Mouse (Mus musculus): ENCODE data around the gene Ube2g1.
A peak's percentile ranks its signal among the peaks of the same experiment; 100 is the strongest.
"Not testable (repeated sequence)": the region's sequence is repeated elsewhere in the genome, so short reads cannot be mapped to it uniquely, and the experiment has no call there.

Ube2g1 gene

DNA sequence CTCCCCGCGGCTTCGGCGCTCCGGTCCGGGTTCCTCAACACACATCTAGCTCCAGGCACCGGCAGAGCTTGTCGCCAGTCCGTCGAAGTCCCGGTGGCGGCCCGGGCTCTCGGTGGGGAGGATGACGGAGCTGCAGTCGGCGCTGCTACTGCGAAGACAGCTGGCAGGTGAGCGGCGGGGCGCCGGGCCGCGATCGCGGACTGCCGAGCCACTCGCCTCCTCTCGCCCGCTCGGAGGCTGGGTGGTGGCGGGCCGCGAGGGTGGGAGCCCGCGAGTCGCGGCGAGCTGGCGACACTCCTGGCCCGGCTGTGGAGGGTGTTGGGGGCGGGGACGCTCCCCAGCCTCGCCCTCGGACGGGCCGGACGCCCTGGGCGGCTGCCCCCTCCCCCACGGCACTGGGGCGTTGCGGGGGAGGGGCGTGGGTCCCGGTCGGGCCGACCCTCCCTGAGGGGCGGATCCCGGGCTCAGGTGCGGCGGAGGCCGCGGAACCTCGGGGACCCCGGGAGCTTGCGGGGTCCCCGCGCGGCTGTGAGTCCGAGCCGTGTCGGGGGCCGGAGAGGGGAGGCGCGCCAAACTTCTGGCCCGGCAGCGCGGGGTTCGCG is 487 bp downstream of the Ube2g1 start:
- peak; percentile 59 for DNase-seq (ENCODE audit: low read depth)

DNA sequence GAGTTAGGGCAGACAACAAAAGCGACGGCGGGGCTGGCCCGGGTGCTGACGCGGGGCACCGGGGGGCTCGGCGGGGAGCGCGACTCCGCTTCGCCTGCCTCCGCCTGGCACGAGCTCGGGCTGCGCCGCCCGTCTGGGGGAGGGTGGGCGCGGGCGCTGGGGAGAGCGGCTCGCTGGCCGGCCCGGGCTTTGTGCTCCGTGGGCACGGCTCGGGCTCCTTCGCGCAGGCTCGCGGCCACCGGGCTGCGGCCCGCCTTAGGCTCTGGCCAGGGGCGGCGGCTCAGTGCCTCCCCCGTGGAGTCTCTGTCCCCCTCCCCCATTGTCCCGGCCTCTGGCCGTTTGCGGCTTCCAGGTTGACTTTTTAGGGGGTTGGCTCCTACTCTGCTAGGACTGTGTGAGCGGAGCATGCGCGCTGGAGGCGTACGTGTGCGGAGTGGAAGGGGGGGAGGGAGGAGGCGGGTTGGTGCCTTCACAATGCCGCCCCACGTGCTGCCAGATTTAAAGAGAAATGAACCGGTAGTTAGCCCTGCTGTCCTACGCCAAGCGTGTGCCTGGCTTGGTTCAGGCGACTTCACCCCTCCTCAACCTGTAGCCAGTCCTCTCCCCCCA is 1.1 kb downstream of the Ube2g1 start:
- peak; percentile 98 for DNase-seq (ENCODE audit: low read depth)

DNA sequence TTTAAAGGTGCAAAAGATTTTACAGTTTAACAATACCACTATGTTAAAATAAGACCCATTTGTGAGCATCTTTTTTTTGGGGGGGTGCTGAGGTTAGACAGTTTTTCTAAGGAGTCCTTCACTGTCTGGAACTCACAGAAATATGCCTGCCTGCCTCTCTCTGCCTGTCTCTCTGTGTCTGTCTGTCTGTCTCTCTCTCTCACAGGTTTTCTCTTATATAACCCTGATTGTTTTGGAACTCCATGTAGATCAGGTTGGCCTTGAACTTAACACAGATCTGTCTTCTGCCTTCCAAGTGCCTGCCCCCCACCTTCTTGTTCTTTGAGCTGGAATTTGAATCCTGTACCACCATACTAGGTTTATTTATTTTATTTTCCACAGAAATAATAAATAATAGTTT is 2.2 kb downstream of the Ube2g1 start:
- no peak for DNase-seq (ENCODE audit: low read depth)

DNA sequence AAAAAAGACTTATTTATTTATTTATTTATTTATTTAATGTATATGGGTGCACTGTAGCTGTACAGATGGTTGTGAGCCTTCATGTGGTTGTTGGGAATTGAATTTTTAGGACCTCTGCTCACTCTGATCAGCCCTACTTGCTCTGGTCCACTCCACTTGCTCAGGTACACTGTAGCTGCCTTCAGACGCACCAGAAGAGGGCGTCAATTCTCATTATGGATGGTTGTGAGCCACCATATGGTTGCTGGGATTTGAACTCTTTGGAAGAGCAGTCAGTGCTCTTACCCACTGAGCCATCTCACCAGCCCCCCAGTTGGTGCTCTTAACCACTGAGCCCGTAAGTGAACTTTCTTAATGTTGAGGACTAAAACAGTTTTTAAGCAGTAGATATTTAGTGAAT is 7.3 kb downstream of the Ube2g1 start:
- DNase-seq (ENCODE audit: low read depth): not testable (repeated sequence)

DNA sequence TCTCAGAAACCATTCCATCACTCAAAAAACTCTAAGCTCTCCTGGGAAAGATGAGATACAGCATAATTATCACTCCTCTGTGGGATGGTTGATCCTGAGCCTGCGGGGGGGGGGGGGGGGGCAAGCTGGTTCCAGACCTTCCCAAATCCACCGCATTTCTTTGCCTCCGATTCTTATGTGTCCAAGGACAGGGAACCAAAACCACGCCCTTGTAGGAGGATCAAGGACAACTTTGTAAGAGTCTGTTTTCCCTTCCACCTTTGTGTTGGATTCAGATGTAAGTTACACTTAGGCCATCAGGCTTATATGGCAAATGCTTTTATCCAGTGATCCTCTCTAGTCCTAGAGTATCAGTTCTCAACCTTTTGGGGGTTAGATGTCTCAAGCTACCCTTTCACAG is 8.8 kb downstream of the Ube2g1 start:
- DNase-seq (ENCODE audit: low read depth): no peak

DNA sequence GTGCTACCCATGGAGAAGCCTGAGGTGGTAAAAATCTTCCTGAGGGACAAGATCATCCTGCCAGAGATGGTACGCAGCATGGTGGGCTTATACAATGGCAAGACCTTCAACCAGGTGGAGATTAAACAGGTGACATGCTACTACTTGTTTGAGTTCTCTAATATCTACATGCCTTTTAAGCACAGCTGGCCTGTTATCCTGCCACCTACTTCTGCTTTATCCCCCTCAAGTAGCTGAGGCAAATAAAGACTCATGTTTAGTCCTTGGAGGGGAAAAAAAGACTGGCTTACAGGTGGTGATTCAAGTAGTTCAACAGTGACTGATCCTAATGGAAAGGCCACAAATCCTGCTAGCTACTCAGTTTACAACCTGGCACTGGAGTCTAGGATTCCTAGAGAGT is 11.4 kb downstream of the Ube2g1 start:
- DNase-seq (ENCODE audit: low read depth): no peak

DNA sequence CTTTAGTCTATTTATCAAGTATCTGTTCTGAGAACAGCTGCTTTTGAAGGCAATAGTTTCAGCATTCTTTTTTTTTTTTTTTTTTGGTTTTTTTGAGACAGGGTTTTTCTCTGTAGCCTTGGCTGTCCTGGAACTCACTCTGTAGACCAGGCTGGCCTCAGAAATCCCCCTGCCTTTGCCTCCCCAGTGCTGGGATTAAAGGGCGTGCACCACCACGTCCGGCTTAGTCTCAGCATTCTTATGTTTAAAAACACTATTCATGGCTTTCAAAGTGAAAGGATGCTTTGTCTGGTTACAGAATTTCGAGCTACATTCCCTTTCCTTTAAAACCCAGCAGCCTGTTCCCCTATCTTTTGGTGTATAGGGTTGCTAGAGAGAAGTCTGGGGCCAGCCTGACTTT is 35.6 kb downstream of the Ube2g1 start:
- DNase-seq (ENCODE audit: low read depth): no peak

DNA sequence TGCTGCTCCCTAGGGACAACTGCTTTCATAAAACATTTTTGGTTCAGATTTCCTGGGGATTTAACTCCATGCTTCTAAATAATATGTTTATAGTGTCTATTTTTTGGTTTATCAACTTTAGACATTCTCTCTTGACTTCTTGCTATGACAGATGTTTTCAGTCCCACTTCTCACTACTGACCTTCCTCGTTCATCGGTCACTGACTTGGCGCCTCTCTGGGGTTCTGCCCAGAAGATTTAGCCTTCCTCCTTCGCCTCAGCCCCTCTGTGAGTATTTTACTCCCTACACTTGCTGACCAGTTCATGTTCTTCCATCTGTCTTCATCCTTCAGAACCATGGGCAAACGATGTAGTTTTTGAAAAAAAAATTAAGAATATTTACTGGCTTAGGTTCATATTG is 38.3 kb downstream of the Ube2g1 start:
- DNase-seq (ENCODE audit: low read depth): no peak

DNA sequence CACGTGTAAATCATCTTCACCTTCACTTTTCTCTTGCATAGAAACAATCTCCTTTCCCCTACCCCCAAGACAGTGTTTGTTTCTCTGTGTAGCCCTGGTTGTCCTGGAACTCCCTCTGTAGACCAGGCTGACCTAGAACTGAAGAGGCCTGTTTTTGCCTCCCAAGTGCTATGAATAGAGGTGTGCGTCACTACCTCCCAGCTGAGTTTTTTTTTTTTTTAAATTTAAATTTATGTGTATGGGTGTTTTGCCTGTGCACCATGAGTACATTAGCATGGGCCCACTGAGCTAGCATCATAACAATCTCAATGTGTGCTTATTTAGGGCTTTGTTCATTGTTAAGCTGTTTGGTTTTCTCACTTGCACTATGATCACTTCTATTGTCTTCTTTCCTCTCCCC is 43.3 kb downstream of the Ube2g1 start:
- no peak for DNase-seq (ENCODE audit: low read depth)

DNA sequence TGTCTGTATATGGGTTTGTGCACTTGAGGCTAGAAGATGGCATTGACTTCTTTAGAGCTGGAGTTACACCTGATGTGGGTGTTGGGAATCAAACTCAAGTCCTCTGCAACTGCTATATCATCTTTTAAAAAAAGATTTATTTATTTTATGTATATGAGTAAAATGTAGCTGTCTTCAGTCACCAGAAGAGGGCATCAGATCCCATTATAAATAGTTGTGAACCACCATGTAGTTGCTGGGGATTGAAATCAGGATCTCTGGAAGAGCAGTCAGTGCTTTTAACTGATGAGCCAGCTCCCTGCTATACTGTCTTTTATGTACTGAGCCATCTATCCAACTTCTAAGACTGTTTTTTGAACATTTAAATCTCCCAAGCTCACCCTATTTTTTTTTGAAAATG is 52.8 kb downstream of the Ube2g1 start:
- DNase-seq (ENCODE audit: low read depth): peak; percentile 70

DNA sequence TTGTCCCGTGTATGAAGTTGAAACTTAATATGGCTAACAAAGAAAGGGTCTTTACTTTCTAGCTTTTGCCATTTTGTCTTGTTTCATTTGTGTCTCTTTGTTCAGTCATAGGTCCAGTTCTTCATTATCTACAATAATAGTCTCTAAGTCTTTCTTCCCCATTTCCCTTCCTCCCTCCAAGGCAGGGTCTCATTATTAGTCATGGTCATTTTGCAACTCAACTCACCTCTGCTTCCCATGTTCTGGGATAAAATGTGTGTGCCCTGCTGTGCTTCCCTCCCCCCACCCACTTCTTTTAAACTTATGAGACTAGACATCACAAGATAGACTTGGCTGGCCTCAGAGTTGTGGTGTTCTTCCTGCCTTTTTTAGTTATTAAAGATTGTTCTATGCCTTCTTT is 53.3 kb downstream of the Ube2g1 start:
- DNase-seq (ENCODE audit: low read depth): peak; percentile 53

DNA sequence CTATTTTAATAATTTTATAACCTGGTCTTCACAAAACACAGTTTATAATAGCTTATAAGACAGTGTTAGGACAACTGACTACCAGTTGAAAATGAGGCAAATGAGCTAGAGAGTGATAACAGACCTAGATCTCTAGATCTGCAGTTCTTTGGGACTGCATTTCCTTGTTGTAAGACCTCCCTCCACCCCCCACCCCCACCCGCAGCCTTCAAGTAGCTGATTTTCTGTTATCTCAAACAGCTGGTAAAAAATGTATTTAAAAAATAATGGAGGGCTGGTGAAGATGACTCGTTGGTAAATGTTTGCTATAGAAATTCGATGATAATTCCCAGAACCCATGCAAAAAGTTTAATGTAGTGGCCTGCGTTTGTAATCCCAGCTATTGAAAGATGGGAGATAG is 57.6 kb downstream of the Ube2g1 start:
- DNase-seq (ENCODE audit: low read depth): no peak

DNA sequence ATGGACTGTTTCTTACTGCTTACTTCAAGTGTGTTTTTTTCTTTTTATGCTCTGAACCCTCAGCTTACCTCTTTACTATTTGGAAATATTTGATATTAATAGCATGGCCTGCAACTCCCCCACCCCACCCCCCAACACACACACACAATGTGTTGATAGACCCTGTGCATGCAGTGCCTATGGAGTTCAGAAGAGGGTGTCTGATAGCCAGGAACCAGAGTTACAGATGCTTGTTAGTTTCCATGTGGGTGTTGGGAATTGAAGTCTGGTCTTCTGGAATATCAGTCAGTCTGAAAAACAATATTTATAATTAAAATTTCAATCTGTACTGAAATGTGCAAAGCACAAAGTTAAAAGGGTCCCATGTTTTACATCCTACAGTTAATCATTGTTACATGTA is 63.6 kb downstream of the Ube2g1 start:
- no peak for DNase-seq (ENCODE audit: low read depth)

DNA sequence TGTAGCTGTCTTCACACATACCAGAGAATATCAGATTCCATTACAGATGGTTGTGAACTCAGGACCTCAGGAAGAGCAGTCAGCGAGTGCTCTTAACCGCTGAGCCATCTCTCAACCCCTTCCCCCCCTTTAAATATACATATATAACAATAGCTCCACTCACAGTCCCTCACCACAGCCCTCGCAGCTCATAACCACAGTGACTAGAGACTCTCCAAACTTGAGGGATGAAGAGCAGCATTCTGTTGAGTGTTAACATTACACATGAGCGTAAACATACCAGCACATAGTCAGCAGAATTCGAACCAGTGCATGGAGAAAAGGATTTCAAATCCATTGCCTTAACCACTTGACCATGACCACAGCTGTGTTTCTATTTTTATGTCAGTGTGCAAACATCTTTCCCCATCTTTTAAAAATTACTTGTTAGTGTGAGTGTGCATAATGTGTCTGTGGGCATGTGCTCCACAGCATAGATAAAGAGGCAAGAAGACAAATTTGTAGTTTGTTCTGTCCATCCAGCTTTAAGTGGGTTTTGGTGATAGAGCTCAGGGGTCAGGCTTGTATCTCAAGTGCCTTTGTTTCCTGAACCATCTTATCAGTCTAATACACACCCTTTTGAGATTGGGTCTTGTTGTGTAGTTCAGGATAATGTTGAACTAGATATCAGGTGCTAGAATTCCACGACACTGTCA is 64.4 kb downstream of the Ube2g1 start:
- DNase-seq (ENCODE audit: low read depth): peak; percentile 77

DNA sequence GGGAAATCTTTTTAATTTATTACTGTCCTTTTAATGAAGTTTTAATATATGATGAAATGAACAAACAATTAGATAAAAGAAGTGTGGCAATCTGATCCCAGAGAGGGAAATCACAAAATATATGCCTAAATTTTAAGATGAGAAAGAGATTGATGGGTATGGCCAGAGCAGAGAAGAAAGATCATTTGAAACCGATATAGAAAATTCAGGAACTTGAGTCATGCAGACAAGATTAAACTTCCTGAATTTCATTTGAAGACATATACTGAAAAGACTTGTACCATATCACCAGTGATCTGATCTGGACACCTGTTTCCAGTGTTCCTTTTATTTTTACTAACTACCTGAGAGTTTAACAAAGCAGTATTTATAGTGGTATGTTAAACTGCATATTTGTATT is 65.4 kb downstream of the Ube2g1 start:
- peak; percentile 39 for DNase-seq (ENCODE audit: low read depth)

DNA sequence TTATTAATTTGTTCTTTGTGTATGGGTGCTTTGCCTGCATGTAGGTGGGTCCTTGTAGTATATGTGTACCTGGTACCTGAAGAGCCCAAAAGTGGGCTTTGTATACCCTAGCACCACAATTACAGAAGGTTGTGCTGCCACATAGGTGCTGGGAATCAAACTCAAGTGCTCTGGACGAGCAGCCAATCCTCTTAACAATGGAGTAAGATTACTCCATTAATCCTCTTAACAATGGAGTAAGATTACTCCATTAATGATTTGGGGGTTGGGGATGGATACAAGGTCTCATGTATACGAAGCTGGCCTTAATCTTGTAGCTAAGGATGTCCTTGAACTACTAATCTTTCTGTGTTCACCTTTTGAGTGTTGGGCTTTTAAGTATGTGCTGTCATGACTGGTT is 68.2 kb downstream of the Ube2g1 start:
- DNase-seq (ENCODE audit: low read depth): no peak

DNA sequence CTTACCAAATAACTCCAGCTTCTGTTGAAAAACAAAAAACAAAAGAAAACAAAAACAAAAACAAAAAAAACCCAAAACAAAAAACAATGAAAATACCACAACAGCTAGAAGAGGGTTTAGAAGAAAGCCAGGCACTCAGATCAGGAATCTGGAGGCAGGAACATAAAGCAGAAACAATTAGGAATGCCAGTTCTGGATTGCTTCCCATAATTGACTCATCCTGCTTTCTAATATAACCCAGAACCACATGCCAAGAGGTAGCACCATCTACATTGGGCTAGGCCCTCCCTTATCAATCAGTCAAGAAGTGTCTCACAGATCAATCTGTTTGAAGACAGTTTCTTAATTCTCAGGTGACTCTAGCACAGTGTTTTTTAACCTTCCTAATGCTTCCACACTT is 73.6 kb downstream of the Ube2g1 start:
- DNase-seq (ENCODE audit: low read depth): no peak

DNA sequence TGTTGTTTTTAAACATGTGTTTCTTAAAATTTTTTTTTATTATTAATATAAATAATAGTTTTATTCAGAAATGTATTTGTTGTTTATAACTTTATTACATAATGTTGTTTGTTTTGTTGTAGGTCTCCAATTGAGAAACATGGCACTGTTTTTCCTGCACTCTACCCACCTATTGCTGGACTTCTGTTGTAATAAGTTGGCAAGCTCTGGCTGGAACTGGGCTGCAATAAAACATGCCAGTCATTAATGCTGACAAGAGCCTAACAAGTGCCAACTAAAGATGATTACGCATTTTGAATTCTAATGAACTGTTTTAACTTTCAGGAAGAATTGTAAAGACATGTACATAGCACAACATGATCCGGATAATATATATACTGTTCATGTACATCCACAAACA is 76.3 kb downstream of the Ube2g1 start:
- no peak for DNase-seq (ENCODE audit: low read depth)

DNA sequence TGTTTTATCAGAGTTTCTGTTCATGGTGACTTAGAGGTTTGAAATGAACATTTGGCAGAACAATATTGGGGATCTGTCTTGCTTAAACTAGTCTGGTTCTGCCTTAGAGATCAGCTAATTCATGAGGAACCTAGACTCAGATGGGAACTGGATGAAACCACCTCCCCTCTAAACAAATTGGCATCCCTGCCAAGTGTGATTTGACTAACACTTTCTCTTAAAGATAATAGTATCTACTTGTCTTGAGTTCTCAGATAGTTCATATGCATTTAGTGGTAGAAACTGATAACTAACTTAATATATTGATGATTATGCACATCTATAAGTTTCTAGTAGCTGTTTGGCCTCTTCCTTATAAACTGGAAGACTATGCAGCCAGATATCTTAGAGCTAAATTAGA is 79.6 kb downstream of the Ube2g1 start:
- DNase-seq (ENCODE audit: low read depth): no peak

DNA sequence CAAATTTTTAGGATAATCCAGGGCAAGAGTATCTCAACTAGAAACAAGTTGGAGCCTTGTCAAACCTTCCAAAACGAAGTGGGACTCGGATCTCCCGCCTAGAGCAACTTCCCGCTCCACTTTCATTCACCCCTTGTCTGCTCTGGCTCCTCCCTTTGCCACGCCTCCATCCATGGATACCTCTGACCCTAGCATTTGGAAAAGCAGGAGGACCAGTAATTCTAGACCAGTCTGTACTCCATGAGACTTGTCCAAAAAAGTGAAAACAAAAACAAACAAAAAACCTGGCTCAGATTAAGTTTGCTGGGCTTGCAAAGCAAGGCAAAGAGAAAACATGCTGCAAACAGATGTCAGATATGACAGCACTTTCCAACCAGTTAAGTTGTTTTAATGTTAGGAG is 81.2 kb downstream of the Ube2g1 start:
- no peak for DNase-seq (ENCODE audit: low read depth)

DNA sequence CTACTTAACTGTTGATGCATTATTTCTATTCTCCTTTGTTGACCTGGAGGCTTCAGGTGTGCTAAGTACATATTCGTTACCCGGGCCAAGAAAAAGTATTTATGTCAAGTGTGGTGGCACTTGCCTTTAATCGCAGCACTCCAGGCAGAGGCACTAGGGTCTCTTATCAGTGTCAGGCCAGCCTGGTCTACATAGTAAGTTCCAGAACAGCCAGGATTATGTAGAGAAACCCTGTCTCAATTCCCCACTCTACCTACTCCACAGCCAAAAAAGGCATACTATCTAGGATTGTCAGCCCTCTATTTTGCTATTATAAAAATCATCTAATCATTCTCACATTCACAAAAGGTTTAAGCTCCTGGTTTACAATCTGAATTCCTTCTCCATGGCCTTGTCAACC is 82.0 kb downstream of the Ube2g1 start:
- peak; percentile 31 for DNase-seq (ENCODE audit: low read depth)

DNA sequence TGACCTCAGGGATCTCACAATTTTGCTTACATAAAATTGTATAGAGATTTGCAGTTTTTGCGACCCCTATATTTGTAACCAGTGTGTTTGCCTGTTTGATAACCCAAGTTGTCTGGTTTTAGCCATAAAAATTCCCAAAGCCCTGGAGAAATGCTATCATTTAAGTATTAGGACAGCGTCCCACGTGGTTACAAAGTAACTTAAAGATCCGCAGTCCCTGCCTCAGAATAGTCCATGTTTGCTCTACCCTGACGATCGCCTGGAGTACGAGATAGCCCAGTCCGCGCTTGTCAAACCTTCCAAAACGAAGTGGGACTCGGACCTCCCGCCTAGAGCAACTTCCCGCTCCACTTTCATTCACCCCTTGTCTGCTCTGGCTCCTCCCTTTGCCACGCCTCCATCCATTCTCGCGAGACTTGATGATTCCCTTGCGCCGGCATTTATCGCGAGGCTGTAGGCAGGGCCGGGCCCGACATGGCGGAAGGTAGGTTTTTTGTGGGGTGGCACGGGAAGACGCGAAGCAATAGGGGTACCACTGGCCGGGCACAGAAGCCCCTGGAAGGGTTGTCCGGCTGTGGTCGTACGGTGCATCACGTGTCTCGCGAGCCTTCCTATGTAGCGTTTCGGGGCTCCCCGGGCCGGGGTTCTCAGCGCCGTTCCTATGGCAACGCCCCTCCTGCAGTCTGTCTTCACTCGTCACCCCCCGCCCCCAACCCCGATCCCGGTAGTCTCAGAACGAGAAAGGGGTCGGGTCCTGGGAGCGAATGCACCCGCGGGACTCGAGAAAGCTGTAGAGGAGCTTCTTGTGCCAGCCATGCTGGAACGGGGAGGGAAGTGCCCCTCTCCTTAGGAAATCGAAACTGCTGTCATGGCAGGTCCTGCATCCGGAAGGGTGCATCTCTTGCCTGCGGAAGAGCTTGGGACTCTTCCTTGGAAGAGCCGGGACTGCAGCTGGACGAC is 82.7 kb downstream of the Ube2g1 start, which contains the start of gene Ankfy1:
TSS of gene Ankfy1 (plus strand) at position 456 of the 960 bp plus-strand sequence.
- DNase-seq (ENCODE audit: low read depth): peak; percentile 96

DNA sequence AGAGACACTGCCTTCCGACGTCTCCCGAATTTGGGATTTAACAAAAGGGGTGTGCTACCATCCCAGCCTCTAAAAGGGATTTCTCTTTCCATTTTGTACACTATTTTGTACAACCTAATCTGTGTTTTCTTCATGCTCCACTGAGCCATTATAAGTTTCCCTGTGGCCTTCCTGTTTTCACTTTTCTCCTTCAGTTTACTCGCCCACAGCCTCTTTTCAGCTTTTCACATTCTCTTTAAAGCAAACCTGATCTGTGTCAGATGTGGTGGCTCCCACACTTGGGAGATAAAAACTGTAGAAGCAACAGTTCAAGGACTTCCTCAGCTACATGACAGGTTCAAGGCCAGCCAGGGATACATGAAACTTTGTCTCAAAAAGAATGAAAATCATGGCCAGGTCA is 85.3 kb downstream of the Ube2g1 start:
- DNase-seq (ENCODE audit: low read depth): no peak
